Comparison of ENCODE assay signal across 22 mouse cellular contexts in genomic region chr8:117646440-117646839, GRCm38 (mm10). TPM values are rescaled to one million over a fixed set of nuclear protein-coding genes. Genes with fewer than 3 reads are reported as not detected.
DNase-seq lines count a peak whose midpoint lies in the region; ATAC-seq and TF ChIP-seq lines count a peak whose summit lies in the region.
"Had no signal": no experiment of that assay in that cellular context is flagged by ENCODE, and none has a peak within 500 bp of the region (broad histone marks: within the 10 kb centered on the region; RNA-seq: fewer than 3 reads in every experiment).

No protein-coding gene starts in this region.

- H3K4me3 ChIP-seq in heart, embryonic 10.5 days: no peak overlapping the region
- H3K4me3 ChIP-seq in intestine, embryonic 14.5 days (ENCODE audit: low read depth, low read length): no peak overlapping the region
- no peak overlapping the region for H3K4me3 ChIP-seq in small intestine, adult 2 months (ENCODE audit: low read depth, low read length)
- no peak overlapping the region for H3K4me3 ChIP-seq in kidney, adult 2 months (ENCODE audit: insufficient read depth, low read depth, low read length)
- H3K4me3 ChIP-seq: heart, embryonic 13.5 days; hindbrain, embryonic 15.5 days; left cerebral cortex, adult 2 months; liver, embryonic 13.5 days; midbrain, embryonic 13.5 days had no signal

- no peaks in the 10 kb centered on the region for H3K36me3 ChIP-seq in heart, embryonic 10.5 days
- no peaks in the 10 kb centered on the region for H3K36me3 ChIP-seq in intestine, embryonic 14.5 days (ENCODE audit: control insufficient read depth, insufficient read depth, low read length)
- H3K36me3 ChIP-seq in small intestine, adult 2 months (ENCODE audit: control insufficient read depth, insufficient read depth, low read length): no peaks in the 10 kb centered on the region
- H3K36me3 ChIP-seq in kidney, adult 2 months (ENCODE audit: control insufficient read depth, insufficient read depth, low read length): no peaks in the 10 kb centered on the region
- H3K36me3 ChIP-seq: heart, embryonic 13.5 days; hindbrain, embryonic 15.5 days; liver, embryonic 13.5 days; midbrain, embryonic 13.5 days had no signal

- no peak overlapping the region for H3K9ac ChIP-seq in intestine, embryonic 14.5 days (ENCODE audit: low read length)
- H3K9ac ChIP-seq: heart, embryonic 13.5 days; hindbrain, embryonic 15.5 days; liver, embryonic 13.5 days; lung, embryonic 14.5 days; midbrain, embryonic 13.5 days had no signal

- no peak for TF ChIP-seq POLR2A in small intestine, adult 2 months (IDR thresholded peaks at IDR 0.05; ENCODE audit: low read depth, low read length)
- TF ChIP-seq POLR2A in kidney, adult 2 months (IDR thresholded peaks at IDR 0.05; ENCODE audit: low read depth, low read length): no peak

- H3K9me3 ChIP-seq in heart, embryonic 10.5 days: no peaks in the 10 kb centered on the region
- peaks cover 7% of the 10 kb centered on the region; the same call in 1 of the 2 replicates for H3K9me3 ChIP-seq in intestine, embryonic 14.5 days (ENCODE audit: control insufficient read depth, low read length)
- H3K9me3 ChIP-seq: hindbrain, embryonic 15.5 days; midbrain, embryonic 13.5 days had no signal

- no peak overlapping the region for H3K4me2 ChIP-seq in intestine, embryonic 14.5 days (ENCODE audit: low read length)
- H3K4me2 ChIP-seq: heart, embryonic 13.5 days; hindbrain, embryonic 15.5 days; liver, embryonic 13.5 days; lung, embryonic 14.5 days; midbrain, embryonic 13.5 days had no signal

- no peaks in the 10 kb centered on the region for H3K4me1 ChIP-seq in heart, embryonic 10.5 days
- no peaks in the 10 kb centered on the region for H3K4me1 ChIP-seq in intestine, embryonic 14.5 days (replicated peaks; ENCODE audit: control insufficient read depth, insufficient read depth, low read length)
- peaks cover 20% of the 10 kb centered on the region; the same call in 1 of the 2 replicates for H3K4me1 ChIP-seq in small intestine, adult 2 months (ENCODE audit: control insufficient read depth, insufficient read depth, insufficient read length, low read length)
- H3K4me1 ChIP-seq in kidney, adult 2 months (ENCODE audit: control insufficient read depth, insufficient read depth, low read length): no peaks in the 10 kb centered on the region
- H3K4me1 ChIP-seq: heart, embryonic 13.5 days; hindbrain, embryonic 15.5 days; midbrain, embryonic 13.5 days had no signal

- TF ChIP-seq CTCF in small intestine, adult 2 months (IDR thresholded peaks at IDR 0.05; ENCODE audit: extremely low read depth, insufficient read length, insufficient replicate concordance, low read depth, low read length): no peak
- no peak for TF ChIP-seq CTCF in kidney, adult 2 months (conservative IDR thresholded peaks at IDR 0.05; ENCODE audit: insufficient read depth, insufficient read length, low read depth, low read length)

- H3K27ac ChIP-seq in heart, embryonic 10.5 days: no peak overlapping the region
- H3K27ac ChIP-seq in intestine, embryonic 14.5 days (ENCODE audit: low read depth): peak overlapping the region; percentile 22; the same call in 1 of the 2 replicates
- H3K27ac ChIP-seq in small intestine, adult 2 months (ENCODE audit: insufficient read depth, low read depth, low read length): peak overlapping the region; percentile 97
- H3K27ac ChIP-seq in kidney, adult 2 months (ENCODE audit: insufficient read depth, low read depth, low read length): no peak overlapping the region
- H3K27ac ChIP-seq: heart, embryonic 13.5 days; hindbrain, embryonic 15.5 days; kidney, postnatal 0 days; left cerebral cortex, adult 2 months; liver, embryonic 13.5 days; midbrain, embryonic 13.5 days had no signal

- peak; percentile 11 for DNase-seq in heart, adult 8-10 months (ENCODE audit: low spot score)
- no peak for DNase-seq in heart, embryonic 10.5 days (ENCODE audit: low spot score)
- no peak for DNase-seq in intestine, embryonic 14.5 days (ENCODE audit: low spot score)
- peak; percentile 59 for DNase-seq in urinary bladder, postnatal 14 days (ENCODE audit: low spot score)
- no peak for DNase-seq in kidney, adult 2 months
- no peak for DNase-seq in c-Kit-positive CD71-positive TER-119-positive erythroid progenitor cells, embryonic 14.5 days (ENCODE audit: low spot score)
- no peak for DNase-seq in cerebellum, adult 18-20 months
- DNase-seq: cerebellum, adult 11-12 months; gastrocnemius, postnatal 36 days had no signal

- 64% methylated on average over 5 of the region's 5 CpGs for WGBS in heart, embryonic 10.5 days
- WGBS in intestine, embryonic 14.5 days: 63% methylated on average over 5 of the region's 5 CpGs
- WGBS in small intestine, adult 2 months: 29% methylated on average over 5 of the region's 5 CpGs
- 73% methylated on average over 5 of the region's 5 CpGs for WGBS in kidney, adult 2 months

- no peaks in the 10 kb centered on the region for H3K27me3 ChIP-seq in heart, embryonic 10.5 days (ENCODE audit: insufficient read depth, poor library complexity, severe bottlenecking)
- H3K27me3 ChIP-seq in intestine, embryonic 14.5 days (replicated peaks; ENCODE audit: control insufficient read depth, insufficient read depth, low read length): no peaks in the 10 kb centered on the region
- H3K27me3 ChIP-seq in small intestine, adult 2 months (ENCODE audit: control insufficient read depth, insufficient read depth, low read length): no peaks in the 10 kb centered on the region
- H3K27me3 ChIP-seq in kidney, adult 2 months (replicated peaks; ENCODE audit: control insufficient read depth, insufficient read depth, low read length): no peaks in the 10 kb centered on the region
- H3K27me3 ChIP-seq: heart, embryonic 13.5 days; hindbrain, embryonic 15.5 days; liver, embryonic 13.5 days; midbrain, embryonic 13.5 days had no signal

- peak; percentile 88 for ATAC-seq in intestine, embryonic 14.5 days (replicated peaks; ENCODE audit: low FRiP score, low TSS enrichment, low read depth)
- ATAC-seq: midbrain, embryonic 13.5 days had no signal

RNA-seq across cellular contexts. Expression of gene Sdr42e1, which starts 27.0 kb away (rescaled TPM):
- total RNA-seq in heart, adult 8-10 months (2022): 1 to 10 TPM; 2.1 to 2.8 (median 2.2) TPM
- polyA plus RNA-seq in heart, embryonic 10.5 days (2016; fragmentation: Nextera tagmentation; extraction: Ambion mirVana): 0.59 and 0.72 TPM in 2 replicates
- 4.2 and 4.4 TPM in 2 replicates for polyA plus RNA-seq in intestine, embryonic 14.5 days (2014; fragmentation: Nextera tagmentation; extraction: Ambion mirVana)
- 4.4 and 7.4 TPM in 2 replicates for polyA plus RNA-seq in small intestine, adult 2 months (2012; rRNA removed)
- polyA plus RNA-seq in kidney, adult 2 months (2012; rRNA removed): 6.6 and 7.4 TPM in 2 replicates
- polyA plus RNA-seq: forebrain, embryonic 11.5 days had no signal

RNA-seq across cellular contexts. Expression of gene Hsd17b2, which starts 55.3 kb away (rescaled TPM):
- total RNA-seq in heart, adult 8-10 months (2022): not detected
- 0.35 TPM in 1 of 2 replicates, not detected in the other for polyA plus RNA-seq in heart, embryonic 10.5 days (2016; fragmentation: Nextera tagmentation; extraction: Ambion mirVana)
- polyA plus RNA-seq in intestine, embryonic 14.5 days (2014; fragmentation: Nextera tagmentation; extraction: Ambion mirVana): 14.1 and 16.2 TPM in 2 replicates
- 14.0 and 85.7 TPM in 2 replicates for polyA plus RNA-seq in small intestine, adult 2 months (2012; rRNA removed)
- 3.0 and 4.2 TPM in 2 replicates for polyA plus RNA-seq in kidney, adult 2 months (2012; rRNA removed)
- total RNA-seq: gastrocnemius, adult 18-20 months; gastrocnemius, postnatal 36 days; heart, postnatal 36 days; left cerebral cortex, adult 2 months; megakaryocyte, adult 5-6 weeks had no signal
- polyA plus RNA-seq: forebrain, embryonic 11.5 days; limb, embryonic 11.5 days had no signal

Comparison
In these comparisons a context has a peak if more than half of its experiments do, and no peak if none do; other contexts are left out.
1. DNase-seq: peak in heart, adult 8-10 months (single experiment) and urinary bladder, postnatal 14 days (single experiment); none in heart, embryonic 10.5 days (single experiment), intestine, embryonic 14.5 days (single experiment), kidney, adult 2 months (single experiment), c-Kit-positive CD71-positive TER-119-positive erythroid progenitor cells, embryonic 14.5 days (single experiment) and cerebellum, adult 18-20 months (0 of 2).
2. H3K27ac ChIP-seq: peak in intestine, embryonic 14.5 days (single experiment) and small intestine, adult 2 months (single experiment); none in heart, embryonic 10.5 days (single experiment) and kidney, adult 2 months (single experiment).